Mouse (Mus musculus) heart, postnatal 0 days (tissue): ENCODE measurements at regions not wholly inside any gene's neighbourhood (a gene's known extent, or its start where the extent isn't known, plus 50 kb on each side); places are given as distances from the start of the nearest gene placed in this dataset.

Experiments
- CTCF ChIP-seq: IDR thresholded peaks from 2 replicates; pipeline ENCODE4 v1.5.1; 2016; ENCODE audit warnings: antibody characterized with exemption, control low read depth, low read depth
- EP300 ChIP-seq: IDR thresholded peaks from 2 replicates; pipeline ENCODE4 v1.6.1; 2016; ENCODE audit warnings: antibody characterized with exemption, low read depth

- TF ChIP-seq CTCF (no peak), EP300 (no peak)
Measured at GRCm38 (mm10) chr12:26183021-26183420, 232.0 kb downstream of the Rnf144a start.
